Mouse (Mus musculus) c-Kit-positive CD71-positive TER-119-positive erythroid progenitor cells, embryonic 14.5 days (primary cell): ENCODE data around the gene Afap1l2.

Experiments
- DNase-seq: peaks from one replicate; pipeline ENCODE4 v3.0.0-alpha.2; 2013; ENCODE audit warnings: low spot score

Afap1l2 gene

GRCm38 (mm10) chr19:56976515-56976914 lies 31.5 kb downstream of the Afap1l2 start:
- no peak for DNase-seq

- no peak for DNase-seq
Measured at GRCm38 (mm10) chr19:56975502-56975901, 32.5 kb downstream of the Afap1l2 start.

GRCm38 (mm10) chr19:56974159-56974558 lies 33.9 kb downstream of the Afap1l2 start:
- no peak for DNase-seq

- no peak for DNase-seq
Measured at GRCm38 (mm10) chr19:56972768-56973167, 35.3 kb downstream of the Afap1l2 start.

- no peak for DNase-seq
Measured at GRCm38 (mm10) chr19:56971347-56971746, 36.7 kb downstream of the Afap1l2 start.

- DNase-seq: no peak
Measured at GRCm38 (mm10) chr19:56963876-56964275, 44.2 kb downstream of the Afap1l2 start.

- DNase-seq: no peak
Measured at GRCm38 (mm10) chr19:56959601-56960000, 48.4 kb downstream of the Afap1l2 start.

GRCm38 (mm10) chr19:56959057-56959456 lies 49.0 kb downstream of the Afap1l2 start:
- no peak for DNase-seq

- no peak for DNase-seq
Measured at GRCm38 (mm10) chr19:56958582-56959021, 49.4 kb downstream of the Afap1l2 start.

- DNase-seq: no peak
Measured at GRCm38 (mm10) chr19:56958011-56958410, 50.0 kb downstream of the Afap1l2 start.

- no peak for DNase-seq
Measured at GRCm38 (mm10) chr19:56955568-56956513, 52.2 kb downstream of the Afap1l2 start.

- no peak for DNase-seq
Measured at GRCm38 (mm10) chr19:56954857-56955256, 53.2 kb downstream of the Afap1l2 start.

- DNase-seq: no peak
Measured at GRCm38 (mm10) chr19:56953856-56954255, 54.2 kb downstream of the Afap1l2 start.

- DNase-seq: no peak
Measured at GRCm38 (mm10) chr19:56950818-56951217, 57.2 kb downstream of the Afap1l2 start.

GRCm38 (mm10) chr19:56949868-56950267 lies 58.2 kb downstream of the Afap1l2 start:
- no peak for DNase-seq

- DNase-seq: no peak
Measured at GRCm38 (mm10) chr19:56947971-56948610, 59.9 kb downstream of the Afap1l2 start.

GRCm38 (mm10) chr19:56946727-56947126 lies 61.3 kb downstream of the Afap1l2 start:
- DNase-seq: no peak

- DNase-seq: no peak
Measured at GRCm38 (mm10) chr19:56946277-56946676, 61.8 kb downstream of the Afap1l2 start.

- no peak for DNase-seq
Measured at GRCm38 (mm10) chr19:56945621-56946020, 62.4 kb downstream of the Afap1l2 start.

- DNase-seq: no peak
Measured at GRCm38 (mm10) chr19:56944826-56945225, 63.2 kb downstream of the Afap1l2 start.

- DNase-seq: no peak
Measured at GRCm38 (mm10) chr19:56944211-56944610, 63.8 kb downstream of the Afap1l2 start.

GRCm38 (mm10) chr19:56942216-56942615 lies 65.8 kb downstream of the Afap1l2 start:
- DNase-seq: no peak

GRCm38 (mm10) chr19:56940507-56940906 lies 67.5 kb downstream of the Afap1l2 start:
- DNase-seq: no peak
